Mouse (Mus musculus) olfactory bulb, adult 2 months (tissue): ENCODE measurements around the gene Atp5k.

Experiments used
- CTCF ChIP-seq: fragments of 200-500 bp; IDR thresholded peaks from 2 replicates; pipeline ENCODE4 v1.5.1; 2012; ENCODE audit warnings: low read depth, mild to moderate bottlenecking, low read length, moderate library complexity; ENCODE audit not compliant: insufficient read depth
- POLR2A ChIP-seq: fragments of 200-500 bp; IDR thresholded peaks from 2 replicates; pipeline ENCODE4 v1.6.1; 2012; ENCODE audit warnings: mild to moderate bottlenecking, low read depth, low read length, moderate library complexity; ENCODE audit not compliant: insufficient read depth

DNA sequence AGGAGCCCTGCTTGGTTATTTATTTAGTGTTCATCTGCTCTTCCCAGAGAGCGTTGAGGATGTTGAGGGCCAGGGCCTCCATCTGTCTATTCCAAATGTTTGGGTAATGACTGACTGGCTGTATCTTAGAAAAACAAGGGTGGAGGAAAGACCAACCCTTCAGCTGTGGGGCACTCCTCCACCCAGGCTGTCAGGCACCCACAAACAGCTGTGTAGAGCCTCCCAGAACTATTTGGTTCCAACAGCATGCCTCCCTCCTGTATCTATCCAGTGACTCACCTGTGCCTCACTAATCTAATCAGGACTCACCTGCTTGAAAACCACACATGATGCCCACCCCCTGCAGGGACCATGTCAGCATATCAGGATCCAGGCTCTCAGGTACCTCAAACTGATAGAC, 18.2 kb upstream of the Atp5k start:
- TF ChIP-seq CTCF: no peak
- TF ChIP-seq POLR2A: no peak
